Mouse (Mus musculus) olfactory bulb, adult 2 months (tissue): ENCODE data around the gene Dpm2.

Experiments
- CTCF ChIP-seq: fragments of 200-500 bp; IDR thresholded peaks from 2 replicates; pipeline ENCODE4 v1.5.1; 2012; ENCODE audit warnings: low read depth, mild to moderate bottlenecking, low read length, moderate library complexity; ENCODE audit not compliant: insufficient read depth
- POLR2A ChIP-seq: fragments of 200-500 bp; IDR thresholded peaks from 2 replicates; pipeline ENCODE4 v1.6.1; 2012; ENCODE audit warnings: mild to moderate bottlenecking, low read depth, low read length, moderate library complexity; ENCODE audit not compliant: insufficient read depth

DNA sequence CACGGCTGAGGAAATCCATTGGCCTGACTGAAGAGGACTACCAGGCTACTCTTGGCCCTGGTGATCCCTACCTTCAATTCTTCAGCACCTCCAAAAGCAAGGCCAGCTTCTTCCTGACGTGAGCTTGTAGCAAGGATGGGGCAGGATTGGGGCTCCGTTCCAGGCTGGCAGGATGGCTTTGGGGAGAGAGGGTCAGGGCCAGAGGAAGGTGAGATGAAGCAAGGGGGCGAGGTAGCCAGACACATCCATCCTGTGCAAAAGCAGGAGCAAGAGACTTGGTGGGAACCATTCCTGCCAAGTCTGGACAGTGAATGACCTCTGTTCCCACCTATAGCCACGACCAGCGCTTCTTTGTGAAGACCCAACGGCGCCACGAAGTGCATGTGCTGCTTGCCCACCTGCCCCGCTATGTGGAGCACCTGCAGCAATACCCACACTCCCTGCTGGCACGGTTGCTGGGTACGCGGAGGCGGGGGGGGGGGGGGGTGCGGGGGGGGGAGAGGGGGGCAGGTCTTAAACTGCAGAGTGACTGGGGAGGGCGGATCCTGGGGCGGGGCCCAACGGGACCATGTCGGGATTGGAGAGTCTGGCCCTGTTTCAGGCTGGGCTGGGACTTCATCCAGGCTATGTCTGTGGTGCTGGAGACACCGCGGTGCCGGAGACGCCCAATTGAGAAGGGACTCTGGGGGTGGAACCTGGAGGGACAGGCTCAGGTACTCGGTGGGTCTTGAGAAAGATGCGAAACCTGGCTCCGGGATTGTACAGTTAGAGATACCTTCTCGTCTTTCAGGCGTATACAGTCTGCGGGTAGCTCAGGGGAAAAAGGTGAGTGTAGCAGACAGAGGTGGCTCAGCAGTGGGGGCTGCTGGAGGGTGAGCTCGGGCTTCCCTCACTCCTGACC lies 7.7 kb downstream of the Dpm2 start:
- TF ChIP-seq CTCF, result no peak
- no peak for TF ChIP-seq POLR2A
